8 mouse cellular contexts compared by ENCODE assay signal in genomic region chr14:54259003-54259721, GRCm38 (mm10). TPM values are rescaled to one million over a fixed set of nuclear protein-coding genes. Genes with fewer than 3 reads are reported as not detected.
DNase-seq lines count a peak whose midpoint lies in the region; ATAC-seq and TF ChIP-seq lines count a peak whose summit lies in the region.

No protein-coding gene starts in this region.

- H3K36me3 ChIP-seq in E14TG2a.4 (ENCODE audit: insufficient read depth, low read length) = peaks cover 30% of the 10 kb centered on the region
- no peaks in the 10 kb centered on the region; the same call in 1 of the 2 replicates for H3K36me3 ChIP-seq in forebrain, embryonic 11.5 days (ENCODE audit: control insufficient read depth, insufficient read depth, low read length)
- peaks cover 16% of the 10 kb centered on the region for H3K36me3 ChIP-seq in heart, embryonic 16.5 days (ENCODE audit: control insufficient read depth, insufficient read depth)
- 0 out of 2 replicates have a peak, but pooled peaks cover 1% of the 10 kb centered on the region for H3K36me3 ChIP-seq in liver, embryonic 13.5 days
- 0 out of 2 replicates have a peak, but pooled peaks cover 4% of the 10 kb centered on the region for H3K36me3 ChIP-seq in stomach, embryonic 14.5 days (ENCODE audit: control insufficient read depth, insufficient read depth, low read length)

- H3K4me2 ChIP-seq in forebrain, embryonic 11.5 days (ENCODE audit: low read depth, low read length, severe bottlenecking) = peak overlapping the region; percentile 90
- H3K4me2 ChIP-seq in heart, embryonic 16.5 days (ENCODE audit: low read depth, low read length) = peak overlapping the region; percentile 65
- peak overlapping the region; percentile 91 for H3K4me2 ChIP-seq in liver, embryonic 13.5 days
- H3K4me2 ChIP-seq in stomach, embryonic 14.5 days (replicated peaks; ENCODE audit: low read depth, low read length) = peak overlapping the region; percentile 87

- peak overlapping the region; percentile 88 for H3K4me3 ChIP-seq in E14TG2a.4 (replicated peaks; ENCODE audit: low read length)
- H3K4me3 ChIP-seq in forebrain, embryonic 11.5 days (ENCODE audit: low read depth, low read length) = peak overlapping the region; percentile 57
- H3K4me3 ChIP-seq in heart, embryonic 16.5 days (ENCODE audit: low read length) = peak overlapping the region; percentile 82
- peak overlapping the region; percentile 68 for H3K4me3 ChIP-seq in liver, embryonic 13.5 days (replicated peaks)
- peak overlapping the region; percentile 61 for H3K4me3 ChIP-seq in stomach, embryonic 14.5 days (ENCODE audit: low read depth, low read length)

- ATAC-seq in forebrain, embryonic 11.5 days (replicated peaks; ENCODE audit: low FRiP score) = peak; percentile 94
- ATAC-seq in heart, embryonic 16.5 days (replicated peaks; ENCODE audit: extremely low read depth, insufficient read depth, low FRiP score) = peak; percentile 94
- peak; percentile 92 for ATAC-seq in liver, embryonic 13.5 days (ENCODE audit: low read depth)
- peak; percentile 94 for ATAC-seq in stomach, embryonic 14.5 days (ENCODE audit: insufficient number of reproducible peaks, insufficient read depth, low FRiP score, low read depth)

- no peak for TF ChIP-seq CTCF in E14TG2a.4 (conservative IDR thresholded peaks at IDR 0.05; ENCODE audit: low read length)

- peaks cover 33% of the 10 kb centered on the region for H3K4me1 ChIP-seq in E14TG2a.4 (replicated peaks; ENCODE audit: low read depth, low read length)
- H3K4me1 ChIP-seq in forebrain, embryonic 11.5 days (replicated peaks; ENCODE audit: control insufficient read depth, insufficient read depth, low read length) = peaks cover 6% of the 10 kb centered on the region; the same call in 1 of the 2 replicates
- H3K4me1 ChIP-seq in heart, embryonic 16.5 days (ENCODE audit: control insufficient read depth, insufficient read depth, low read length) = peaks cover 28% of the 10 kb centered on the region
- peaks cover 44% of the 10 kb centered on the region for H3K4me1 ChIP-seq in liver, embryonic 13.5 days (replicated peaks)
- H3K4me1 ChIP-seq in stomach, embryonic 14.5 days (ENCODE audit: control insufficient read depth, insufficient read depth, low read length) = peaks cover 9% of the 10 kb centered on the region

- peak; percentile 86 for DNase-seq in c-Kit-positive CD71-positive TER-119-positive erythroid progenitor cells, embryonic 14.5 days (ENCODE audit: low spot score)
- peak; percentile 96 for DNase-seq in forebrain, embryonic 11.5 days (ENCODE audit: low spot score)
- peak; percentile 98 to 99 for DNase-seq in kidney, postnatal 25 days
- peak; percentile 92 for DNase-seq in liver, embryonic 13.5 days
- DNase-seq in natural killer cell, adult 2 months (ENCODE audit: low spot score in 2 of 2) = peak; percentile 75 to 77

- H3K9me3 ChIP-seq in E14TG2a.4 (ENCODE audit: low read length) = no peaks in the 10 kb centered on the region
- no peaks in the 10 kb centered on the region for H3K9me3 ChIP-seq in forebrain, embryonic 11.5 days (ENCODE audit: control insufficient read depth, low read length)
- H3K9me3 ChIP-seq in heart, embryonic 16.5 days (replicated peaks; ENCODE audit: control insufficient read depth, low read length) = no peaks in the 10 kb centered on the region
- H3K9me3 ChIP-seq in liver, embryonic 13.5 days (replicated peaks) = no peaks in the 10 kb centered on the region
- H3K9me3 ChIP-seq in stomach, embryonic 14.5 days (ENCODE audit: control insufficient read depth, low read depth, low read length) = no peaks in the 10 kb centered on the region

- no peaks in the 10 kb centered on the region for H3K27me3 ChIP-seq in E14TG2a.4 (ENCODE audit: insufficient read depth, low read length)
- H3K27me3 ChIP-seq in forebrain, embryonic 11.5 days (ENCODE audit: control insufficient read depth, insufficient read depth, low read length) = no peaks in the 10 kb centered on the region
- no peaks in the 10 kb centered on the region for H3K27me3 ChIP-seq in heart, embryonic 16.5 days (ENCODE audit: control insufficient read depth, insufficient read depth, low read length)
- no peaks in the 10 kb centered on the region for H3K27me3 ChIP-seq in liver, embryonic 13.5 days
- H3K27me3 ChIP-seq in stomach, embryonic 14.5 days (ENCODE audit: control insufficient read depth, insufficient read depth, low read length) = no peaks in the 10 kb centered on the region

- H3K9ac ChIP-seq in forebrain, embryonic 11.5 days (ENCODE audit: low read length) = peak overlapping the region; percentile 67
- peak overlapping the region; percentile 87 for H3K9ac ChIP-seq in heart, embryonic 16.5 days (ENCODE audit: low read length)
- peak overlapping the region; percentile 83 for H3K9ac ChIP-seq in liver, embryonic 13.5 days
- H3K9ac ChIP-seq in stomach, embryonic 14.5 days (replicated peaks; ENCODE audit: low read depth, low read length) = peak overlapping the region; percentile 67

- 0 out of 2 replicates have a peak overlapping the region, but pooled peaks have one; percentile 31 for H3K27ac ChIP-seq in forebrain, embryonic 11.5 days (ENCODE audit: low read depth, low read length)
- H3K27ac ChIP-seq in heart, embryonic 16.5 days (ENCODE audit: low read length) = peak overlapping the region; percentile 86
- H3K27ac ChIP-seq in liver, embryonic 13.5 days = peak overlapping the region; percentile 76
- peak overlapping the region; percentile 72; the same call in 1 of the 2 replicates for H3K27ac ChIP-seq in stomach, embryonic 14.5 days (ENCODE audit: low read length)

- WGBS in forebrain, embryonic 11.5 days = 1% methylated on average over 35 of the region's 35 CpGs
- WGBS in heart, embryonic 16.5 days = under 1% methylated on average over 35 of the region's 35 CpGs
- WGBS in liver, embryonic 13.5 days (ENCODE audit: insufficient replicate concordance) = 1% methylated on average over 35 of the region's 35 CpGs
- under 1% methylated on average over 35 of the region's 35 CpGs for WGBS in stomach, embryonic 14.5 days

RNA-seq across cellular contexts. Expression of gene Abhd4, which starts 5.2 kb away (rescaled TPM):
- 50.9 and 53.5 TPM in 2 replicates for polyA plus RNA-seq in forebrain, embryonic 11.5 days (2014; fragmentation: Nextera tagmentation; extraction: Ambion mirVana)
- polyA plus RNA-seq in heart, embryonic 16.5 days (2015; fragmentation: Nextera tagmentation; extraction: Ambion mirVana) = 115 and 119 TPM in 2 replicates
- polyA plus RNA-seq in liver, embryonic 13.5 days (2015; fragmentation: Nextera tagmentation; extraction: Ambion mirVana) = 17.9 and 18.4 TPM in 2 replicates
- polyA plus RNA-seq in stomach, embryonic 14.5 days (2014; fragmentation: Nextera tagmentation; extraction: Ambion mirVana) = 52.2 and 54.3 TPM in 2 replicates

RNA-seq across cellular contexts. Expression of gene Dad1, which starts 5.3 kb away (rescaled TPM):
- polyA plus RNA-seq in forebrain, embryonic 11.5 days (2014; fragmentation: Nextera tagmentation; extraction: Ambion mirVana) = 233 and 240 TPM in 2 replicates
- polyA plus RNA-seq in heart, embryonic 16.5 days (2015; fragmentation: Nextera tagmentation; extraction: Ambion mirVana) = 349 and 394 TPM in 2 replicates
- 229 and 243 TPM in 2 replicates for polyA plus RNA-seq in liver, embryonic 13.5 days (2015; fragmentation: Nextera tagmentation; extraction: Ambion mirVana)
- 400 and 406 TPM in 2 replicates for polyA plus RNA-seq in stomach, embryonic 14.5 days (2014; fragmentation: Nextera tagmentation; extraction: Ambion mirVana)

RNA-seq across cellular contexts. Expression of gene Olfr49, which starts 25.6 kb away (rescaled TPM):
- polyA plus RNA-seq in forebrain, embryonic 11.5 days (2014; fragmentation: Nextera tagmentation; extraction: Ambion mirVana) = not detected in 2 replicates
- polyA plus RNA-seq in heart, embryonic 16.5 days (2015; fragmentation: Nextera tagmentation; extraction: Ambion mirVana) = not detected in 2 replicates
- not detected in 2 replicates for polyA plus RNA-seq in liver, embryonic 13.5 days (2015; fragmentation: Nextera tagmentation; extraction: Ambion mirVana)
- polyA plus RNA-seq in stomach, embryonic 14.5 days (2014; fragmentation: Nextera tagmentation; extraction: Ambion mirVana) = not detected in 2 replicates

Comparison
In these comparisons a context has a peak if more than half of its experiments do, and no peak if none do; other contexts are left out.
1. Peak in every context shown above with its lines: DNase-seq, ATAC-seq, H3K4me3 ChIP-seq and H3K27ac ChIP-seq.
2. H3K27ac ChIP-seq: peak in every context shown above with its lines; median percentile 86 in heart, embryonic 16.5 days; 76 in liver, embryonic 13.5 days; 72 in stomach, embryonic 14.5 days; 31 in forebrain, embryonic 11.5 days.